Mouse (Mus musculus) CH12.LX (cell line): Measurements from ENCODE around the gene Ly6g6c. TPM values are rescaled to one million over a fixed set of nuclear protein-coding genes. Genes with fewer than 3 reads are reported as not detected.
"Not testable (repeated sequence)": the region's sequence is repeated elsewhere in the genome, so short reads cannot be mapped to it uniquely, and the experiment has no call there.

Experiments used
- DNase-seq: peaks from one replicate; pipeline ENCODE4 v3.0.0-alpha.2; 2013; ENCODE audit errors: extremely low read depth
- H3K27ac ChIP-seq: 2 replicates; pipeline ENCODE4 v1.5.1; 2012; ENCODE audit warnings: low read depth, mild to moderate bottlenecking, control low read depth, moderate library complexity; ENCODE audit not compliant: insufficient read depth
- H3K27me3 ChIP-seq: replicated peaks from 2 replicates; pipeline ENCODE3; 2012; ENCODE audit warnings: inconsistent platforms
- H3K36me3 ChIP-seq, 2 experiments: replicated peaks in 1 of 2; 2 replicates each; pipeline versions ENCODE3 to v1.6.1; 2012; ENCODE audit warnings: inconsistent platforms in 1 of 2, low read length in 1 of 2, mild to moderate bottlenecking in 1 of 2, mixed read lengths in 1 of 2, moderate library complexity in 1 of 2; ENCODE audit not compliant: control insufficient read depth in 1 of 2, insufficient read depth in 1 of 2
- H3K4me1 ChIP-seq, 2 experiments: 2 replicates each; pipeline ENCODE4 v1.6.1; 2012; ENCODE audit warnings: inconsistent platforms in 1 of 2, moderate library complexity in 1 of 2; ENCODE audit not compliant: insufficient read depth in 2 of 2, control insufficient read depth in 1 of 2
- H3K4me2 ChIP-seq: 2 replicates; pipeline ENCODE4 v1.6.1; 2012; ENCODE audit warnings: low read depth, mild to moderate bottlenecking, control low read depth; ENCODE audit not compliant: poor library complexity, insufficient read depth, severe bottlenecking
- H3K4me3 ChIP-seq, 3 experiments: fragments of 150-350 bp in 1 of 3; sonication (generic) in 1 of 3; replicated peaks in 1 of 3; 2 replicates each; pipeline versions ENCODE3 to v1.5.1; 2011 to 2012; ENCODE audit warnings: low read depth in 2 of 3, low read length in 2 of 3, mild to moderate bottlenecking in 2 of 3, moderate library complexity in 2 of 3, control low read depth in 1 of 3, improper control_type of control experiment in 1 of 3, inconsistent platforms in 1 of 3, mixed read lengths in 1 of 3; ENCODE audit not compliant: poor library complexity in 1 of 3
- H3K79me2 ChIP-seq: replicated peaks from 2 replicates; pipeline ENCODE4 v1.6.1; 2012; ENCODE audit warnings: mild to moderate bottlenecking, moderate library complexity; ENCODE audit not compliant: control insufficient read depth, poor library complexity, insufficient read depth, severe bottlenecking; ENCODE audit errors: extremely low read depth
- H3K9ac ChIP-seq: 2 replicates; pipeline ENCODE4 v1.6.1; 2012; ENCODE audit warnings: low read depth, mild to moderate bottlenecking, control low read depth, moderate library complexity; ENCODE audit not compliant: insufficient read depth
- H3K9me3 ChIP-seq: replicated peaks from 2 replicates; pipeline ENCODE3; 2012; ENCODE audit warnings: low read length, inconsistent platforms, mixed read lengths
- CHD2 ChIP-seq: IDR thresholded peaks from 2 replicates; pipeline ENCODE4 v1.6.1; 2011; ENCODE audit warnings: low read length, improper control_type of control experiment
- CTCF ChIP-seq, 2 experiments: IDR thresholded peaks in 1 of 2; conservative IDR thresholded peaks in 1 of 2; 2 replicates each; pipeline ENCODE4 v1.5.1; 2011 to 2012; ENCODE audit warnings: low read depth in 2 of 2, low read length in 2 of 2, improper control_type of control experiment in 1 of 2, inconsistent platforms in 1 of 2, mild to moderate bottlenecking in 1 of 2, moderate library complexity in 1 of 2
- ETS1 ChIP-seq: conservative IDR thresholded peaks from 2 replicates; pipeline ENCODE4 v1.6.1; 2012; ENCODE audit warnings: low read depth, mild to moderate bottlenecking, inconsistent platforms, low read length, improper control_type of control experiment, moderate library complexity
- GABPA ChIP-seq: IDR thresholded peaks from 2 replicates; pipeline ENCODE4 v1.6.1; 2012; ENCODE audit warnings: low read depth, low read length, improper control_type of control experiment, inconsistent platforms; ENCODE audit not compliant: insufficient replicate concordance
- IRF4 ChIP-seq: IDR thresholded peaks from 2 replicates; pipeline ENCODE4 v1.6.1; 2014; ENCODE audit warnings: low read depth, mild to moderate bottlenecking, inconsistent platforms, low read length, improper control_type of control experiment
- MXI1 ChIP-seq: IDR thresholded peaks from 2 replicates; pipeline ENCODE4 v1.6.1; 2011; ENCODE audit warnings: mild to moderate bottlenecking, low read depth, low read length, improper control_type of control experiment
- NRF1 ChIP-seq: IDR thresholded peaks from 2 replicates; pipeline ENCODE4 v1.6.1; 2014; ENCODE audit warnings: low read depth, mild to moderate bottlenecking, inconsistent platforms, low read length, improper control_type of control experiment, moderate library complexity
- POLR2A ChIP-seq: IDR thresholded peaks from 2 replicates; pipeline ENCODE4 v1.6.1; 2011; ENCODE audit warnings: low read depth, mild to moderate bottlenecking, improper control_type of control experiment, low read length
- RAD21 ChIP-seq: IDR thresholded peaks from 2 replicates; pipeline ENCODE4 v1.6.1; 2011; ENCODE audit warnings: low read depth, mild to moderate bottlenecking, low read length, improper control_type of control experiment, moderate library complexity
- SIN3A ChIP-seq: IDR thresholded peaks from 2 replicates; pipeline ENCODE4 v1.6.1; 2012; ENCODE audit warnings: low read length, improper control_type of control experiment, inconsistent platforms
- SMC3 ChIP-seq: IDR thresholded peaks from 2 replicates; pipeline ENCODE4 v1.6.1; 2011; ENCODE audit warnings: low read depth, low read length, improper control_type of control experiment
- TBP ChIP-seq: conservative IDR thresholded peaks from 2 replicates; pipeline ENCODE4 v1.6.1; 2011; ENCODE audit warnings: low read depth, low read length, improper control_type of control experiment
- USF1 ChIP-seq: IDR thresholded peaks from 2 replicates; pipeline ENCODE4 v1.6.1; 2014; ENCODE audit warnings: low read depth, mild to moderate bottlenecking, inconsistent platforms, low read length, improper control_type of control experiment
- ZNF384 ChIP-seq: IDR thresholded peaks from 2 replicates; pipeline ENCODE4 v1.6.1; 2012; ENCODE audit warnings: low read depth, low read length, improper control_type of control experiment, inconsistent platforms
- dilution Hi-C: fragments of 300-500 bp; cut with MboI; formaldehyde crosslinking; loops from 2 replicates; pipeline ENCODE4 v1.14.3; 2020; ENCODE audit warnings: low sequenced_read_pairs; ENCODE audit not compliant: extremely low pct_unique_long_range_greater_than_20kb, extremely low pct_ligation_motif_present
- in situ Hi-C: fragments of 300-500 bp; cut with MboI; formaldehyde crosslinking; loops from 3 replicates; pipeline ENCODE4 v1.14.3; 2019; ENCODE audit warnings: low sequenced_read_pairs, low pct_ligation_motif_present, low pct_unique_long_range_greater_than_20kb, mixed read lengths
- polyA plus RNA-seq: library from polyadenylated mRNA; unstranded; fragments of >175 nt; gene quantifications from 2 replicates; pipeline ENCODE4 v1.2.1, GENCODE M21; 2012; ENCODE audit warnings: low read depth; ENCODE audit not compliant: insufficient read length
- total RNA-seq, 2 experiments: library from RNA; depleted of rRNA; stranded (reverse); fragments of 300-350 nt in 1 of 2; fragments of >200 nt in 1 of 2; gene quantifications; 2 replicates each; pipeline ENCODE4 v1.2.3; 2012 to 2014

Gene Ly6g6c
- total and polyA plus RNA-seq, 3 experiments = 0.30 TPM; not detected in 2

DNA sequence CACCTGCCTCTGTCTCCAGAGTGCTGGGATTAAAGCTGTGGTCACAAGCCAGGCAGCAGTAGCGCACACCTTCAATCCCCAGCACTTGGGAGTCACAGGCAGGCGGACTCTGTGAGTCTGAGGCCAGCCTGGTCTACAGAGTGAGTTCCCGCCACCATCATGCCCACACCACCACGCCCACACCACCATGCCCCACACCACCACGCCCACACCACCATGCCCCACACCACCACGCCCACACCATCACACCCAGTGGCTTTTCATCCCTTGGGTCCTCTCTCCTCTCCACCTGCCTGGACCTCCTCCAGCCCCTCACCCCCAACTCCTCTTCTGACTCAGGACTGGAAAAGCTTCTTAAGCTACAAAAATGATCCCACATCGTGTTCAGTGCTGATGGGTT lies 33.3 kb upstream of the Ly6g6c start:
- no peak for DNase-seq
- dilution Hi-C loops = no loop called here
- H3K9me3 ChIP-seq = no peaks in the 10 kb centered on the region
- no peaks in the 10 kb centered on the region; the same call in 1 of the 2 replicates for H3K79me2 ChIP-seq
- H3K4me2 ChIP-seq = no peak overlapping the region
- no peak overlapping the region for H3K9ac ChIP-seq
- H3K4me1 ChIP-seq = peaks cover 10 to 49% of the 10 kb centered on the region in 2 experiments
- no peaks in the 10 kb centered on the region for H3K27me3 ChIP-seq
- TF ChIP-seq SMC3 (no peak), ZNF384 (no peak), ETS1 (no peak), GABPA (no peak), TBP (no peak)
- H3K36me3 ChIP-seq = peaks cover 0 to 26% of the 10 kb centered on the region in 2 experiments
- H3K4me3 ChIP-seq = no peak overlapping the region
- in situ Hi-C loops = no loop called here
- H3K27ac ChIP-seq = no peak overlapping the region

DNA sequence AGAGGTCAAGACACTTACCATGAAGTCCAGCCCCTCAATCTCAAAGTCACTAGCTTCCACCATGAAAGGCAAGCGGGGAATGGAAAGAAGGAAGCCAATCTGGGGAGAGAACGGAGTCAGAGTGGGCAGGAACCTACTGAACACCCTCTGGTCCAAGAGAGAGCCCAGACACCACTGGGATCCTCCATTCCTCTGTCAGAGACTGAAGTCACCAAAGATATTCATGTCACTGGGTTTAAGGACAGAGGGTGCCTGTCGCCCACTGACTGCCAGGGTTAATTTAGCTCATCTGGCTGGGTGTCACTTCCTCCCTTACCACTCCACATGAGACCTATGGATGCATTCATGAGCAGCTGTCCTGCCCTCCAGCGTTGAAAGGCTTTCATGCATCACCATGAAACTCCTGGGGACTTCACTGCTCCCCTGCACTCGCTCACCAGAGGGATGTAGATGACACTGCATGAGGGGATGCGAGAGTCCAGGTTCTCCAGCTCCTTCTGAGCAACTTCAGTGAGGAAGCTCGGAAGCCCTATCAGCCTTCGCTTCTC lies 32.8 kb upstream of the Ly6g6c start:
- peaks cover 10 to 49% of the 10 kb centered on the region in 2 experiments for H3K4me1 ChIP-seq
- TF ChIP-seq CTCF (conservative IDR thresholded peaks at IDR 0.05 in 1 of 2, IDR thresholded peaks at IDR 0.05 in 1 of 2; ENCODE audit: low read depth in 2 of 2, low read length in 2 of 2) = peak in 1 of 2 experiments; percentile 40; a peak in 2 of 4 replicates
- no peak for TF ChIP-seq MXI1
- no peak for TF ChIP-seq CHD2
- TF ChIP-seq SIN3A = no peak
- no peak for TF ChIP-seq IRF4
- no peak for TF ChIP-seq NRF1
- no peak for TF ChIP-seq GABPA
- no peak for TF ChIP-seq POLR2A
- TF ChIP-seq USF1 = no peak
- TF ChIP-seq SMC3 = peak; percentile 27; the same call in 1 of the 2 replicates
- TF ChIP-seq RAD21 = peak; percentile 10
- TF ChIP-seq, all 38 proteins: peak for 3
- Histone ChIP-seq H3K36me3 (peaks cover 0 to 26% of the 10 kb centered on the region in 2 experiments), H3K4me3 (no peak overlapping the region), H3K27me3 (no peaks in the 10 kb centered on the region), H3K4me2 (no peak overlapping the region), H3K79me2 (no peaks in the 10 kb centered on the region), H3K9me3 (no peaks in the 10 kb centered on the region), H3K27ac (no peak overlapping the region), H3K9ac (no peak overlapping the region)
- dilution Hi-C loops (no loop called here), in situ Hi-C loops (no loop called here)
- peak; percentile 40 for DNase-seq

DNA sequence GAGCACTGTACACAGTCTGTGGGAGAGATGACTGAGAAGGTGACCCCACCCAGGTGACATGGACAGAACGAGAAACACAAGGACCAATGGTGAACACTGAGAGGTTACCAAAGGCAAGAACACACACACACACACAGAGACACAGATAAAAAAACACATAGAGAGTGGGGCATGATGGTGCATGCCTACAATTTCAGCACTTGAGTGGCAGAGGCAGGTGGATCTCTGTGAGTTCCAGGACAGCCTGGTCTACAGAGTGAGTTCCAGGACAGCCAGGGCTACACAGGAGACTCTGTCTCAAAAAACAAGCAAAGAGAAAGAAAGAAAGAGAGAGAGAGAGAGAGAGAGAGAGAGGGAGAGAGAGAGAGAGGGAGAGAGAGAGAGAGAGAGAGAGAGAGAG lies 31.5 kb upstream of the Ly6g6c start:
- dilution Hi-C loops, in situ Hi-C loops, H3K79me2 ChIP-seq, DNase-seq, H3K9me3 ChIP-seq, H3K4me3 ChIP-seq, H3K4me2 ChIP-seq, H3K9ac ChIP-seq, H3K27me3 ChIP-seq, H3K27ac ChIP-seq: not testable (repeated sequence)
- Histone ChIP-seq H3K4me1 (peaks cover 5 to 39% of the 10 kb centered on the region in 2 experiments; a peak in 3 of 4 replicates), H3K36me3 (peaks cover 0 to 26% of the 10 kb centered on the region in 2 experiments)
